Mouse (Mus musculus) midbrain, embryonic 10.5 days (tissue): Measurements from ENCODE around the gene Cnnm4. TPM values are rescaled to one million over a fixed set of nuclear protein-coding genes. Genes with fewer than 3 reads are reported as not detected.

Experiments used
- DNase-seq: peaks from one replicate; pipeline ENCODE4 v3.0.0-alpha.2; 2017; ENCODE audit warnings: low spot score
- H3K27ac ChIP-seq: fragments of 300-500 bp; sonication (generic); replicated peaks from 2 replicates; pipeline ENCODE4 v1.5.1; 2016; ENCODE audit warnings: mild to moderate bottlenecking
- H3K27me3 ChIP-seq: fragments of 300-500 bp; sonication (generic); 2 replicates; pipeline ENCODE4 v1.6.1; 2016; ENCODE audit warnings: low read depth, mild to moderate bottlenecking; ENCODE audit not compliant: poor library complexity, severe bottlenecking
- H3K36me3 ChIP-seq: fragments of 300-500 bp; sonication (generic); 2 replicates; pipeline ENCODE4 v1.6.1; 2016; ENCODE audit warnings: mild to moderate bottlenecking, moderate library complexity
- H3K4me1 ChIP-seq: fragments of 300-500 bp; sonication (generic); 2 replicates; pipeline ENCODE4 v1.6.1; 2016
- H3K4me3 ChIP-seq: fragments of 300-500 bp; sonication (generic); 2 replicates; pipeline ENCODE4 v1.5.1; 2016; ENCODE audit warnings: mild to moderate bottlenecking, moderate library complexity
- H3K9me3 ChIP-seq: fragments of 300-500 bp; sonication (generic); replicated peaks from 2 replicates; pipeline ENCODE4 v1.6.1; 2016; ENCODE audit warnings: mild to moderate bottlenecking
- WGBS: fragments of 180-500 bp; shearing (Covaris S2); methylation state at CpG from one replicate; pipeline ENCODE4 v1.1.7; 2016; 5-methylcytosine and 5-hydroxymethylcytosine counted together
- polyA plus RNA-seq: library from polyadenylated mRNA; unstranded; fragments of >200 nt; fragmentation: Nextera tagmentation; extraction: Ambion mirVana; gene quantifications from 2 replicates; pipeline ENCODE4 v1.2.1, GENCODE M21; 2016

The Cnnm4 gene
- 15.5 and 15.6 TPM in 2 replicates for polyA plus RNA-seq

DNA sequence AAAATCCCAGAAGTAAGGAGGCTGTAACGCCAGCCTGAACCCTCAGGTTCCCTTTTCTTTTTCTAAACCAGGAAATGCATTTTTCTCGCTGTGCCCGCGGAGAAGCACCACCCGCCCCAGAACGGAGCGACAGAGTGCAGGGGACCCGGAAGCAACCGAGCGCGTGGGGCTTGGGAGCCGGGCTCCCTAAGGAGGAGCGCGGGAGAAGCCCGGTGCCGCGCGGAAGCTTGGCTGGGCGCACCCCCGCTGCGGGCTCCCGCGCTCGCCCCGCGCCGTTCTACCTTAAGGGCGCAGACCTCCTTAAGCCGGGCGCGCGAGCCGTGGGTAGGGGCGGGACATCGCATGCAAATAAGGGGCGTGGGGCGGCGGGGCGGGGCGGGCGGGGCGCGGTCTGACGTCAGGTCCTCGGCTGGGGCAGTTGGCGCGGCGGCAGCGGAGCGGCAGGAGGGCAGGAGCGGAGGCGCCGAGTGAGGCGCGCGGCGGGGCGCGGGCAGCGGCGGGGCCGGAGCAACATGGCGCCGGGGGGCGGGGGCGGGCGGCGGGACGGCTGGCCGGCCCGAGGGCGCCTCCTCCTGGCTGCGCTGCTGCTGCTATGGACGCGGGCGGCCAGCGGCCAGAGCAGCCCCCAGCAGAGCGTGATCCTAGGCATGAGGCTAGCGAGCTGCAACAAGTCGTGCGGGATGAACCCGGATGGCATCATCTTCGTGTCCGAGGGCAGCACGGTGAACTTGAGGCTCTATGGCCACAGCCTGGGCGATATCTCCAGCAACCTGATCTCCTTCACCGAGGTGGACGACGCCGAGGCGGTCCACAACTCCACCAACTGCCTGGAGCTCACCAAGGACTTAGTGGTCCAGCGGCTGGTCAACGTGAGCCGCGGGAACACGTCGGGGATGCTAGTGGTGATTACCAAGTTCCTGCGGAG is at the start of gene Cnnm4:
Gene Cnnm4, plus strand, starts transcription at position 440 of the 925 bp plus-strand sequence.
- DNase-seq: peak; percentile 94
- peak within 1 kb of the TSS; percentile 70 for H3K4me3 ChIP-seq
- WGBS: under 1% methylated on average over 95 of the region's 98 CpGs
- H3K27me3 ChIP-seq: peaks cover 28% of the 10 kb centered on the region
- no peaks in the 10 kb centered on the region for H3K9me3 ChIP-seq
- H3K36me3 ChIP-seq: no peaks in the 10 kb centered on the region
- peak within 1 kb of the TSS; percentile 87 for H3K27ac ChIP-seq
- peaks cover 62% of the 10 kb centered on the region for H3K4me1 ChIP-seq

- Histone ChIP-seq H3K4me3 (no peak overlapping the region), H3K9me3 (no peaks in the 10 kb centered on the region), H3K27me3 (no peaks in the 10 kb centered on the region), H3K4me1 (no peaks in the 10 kb centered on the region), H3K36me3 (peaks cover 100% of the 10 kb centered on the region), H3K27ac (no peak overlapping the region)
- no peak for DNase-seq
- 95% methylated on average over 2 of the region's 2 CpGs for WGBS
Measured at GRCm38 (mm10) chr1:36429511-36429910, 41.9 kb upstream of the Cnnm4 start.

- peaks cover 100% of the 10 kb centered on the region for H3K36me3 ChIP-seq
- WGBS: 89% methylated on average over 4 of the region's 4 CpGs
- no peaks in the 10 kb centered on the region for H3K27me3 ChIP-seq
- H3K4me1 ChIP-seq: no peaks in the 10 kb centered on the region
- H3K9me3 ChIP-seq: no peaks in the 10 kb centered on the region
- H3K27ac ChIP-seq: no peak overlapping the region
- no peak overlapping the region for H3K4me3 ChIP-seq
- DNase-seq: no peak
Measured at GRCm38 (mm10) chr1:36432999-36433398, 38.4 kb upstream of the Cnnm4 start.

- Histone ChIP-seq H3K9me3 (no peaks in the 10 kb centered on the region), H3K36me3 (peaks cover 100% of the 10 kb centered on the region), H3K4me1 (no peaks in the 10 kb centered on the region), H3K27me3 (no peaks in the 10 kb centered on the region), H3K4me3 (no peak overlapping the region), H3K27ac (no peak overlapping the region)
- no peak for DNase-seq
- WGBS: 92% methylated on average over 3 of the region's 3 CpGs
Measured at GRCm38 (mm10) chr1:36433616-36434015, 37.8 kb upstream of the Cnnm4 start.

DNA sequence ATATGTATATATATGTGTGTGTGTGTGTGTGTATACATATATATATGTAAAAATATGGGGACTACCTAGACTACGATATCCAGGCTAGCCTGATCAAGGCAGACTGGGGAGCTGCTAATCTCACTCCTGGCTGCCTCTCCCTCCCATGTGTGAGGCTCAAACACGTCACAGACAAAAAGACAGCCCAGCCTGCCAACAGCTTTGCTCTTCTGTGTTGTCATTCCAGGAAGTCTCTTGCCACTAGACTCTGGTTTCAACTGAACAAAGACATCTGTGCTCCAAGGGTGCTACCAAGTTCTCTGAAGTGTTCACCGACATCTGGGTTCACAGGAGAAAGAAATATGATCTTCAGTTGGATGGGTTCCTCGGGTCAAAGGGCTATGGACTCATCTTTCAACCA is 36.3 kb upstream of the Cnnm4 start:
- DNase-seq: no peak
- Histone ChIP-seq H3K27me3 (no peaks in the 10 kb centered on the region), H3K27ac (no peak overlapping the region), H3K9me3 (no peaks in the 10 kb centered on the region), H3K4me3 (no peak overlapping the region), H3K36me3 (peaks cover 100% of the 10 kb centered on the region), H3K4me1 (no peaks in the 10 kb centered on the region)
- WGBS: 84% methylated on average over 4 of the region's 4 CpGs

- Histone ChIP-seq H3K4me1 (no peaks in the 10 kb centered on the region), H3K4me3 (no peak overlapping the region), H3K9me3 (no peaks in the 10 kb centered on the region), H3K27me3 (no peaks in the 10 kb centered on the region), H3K36me3 (peaks cover 96% of the 10 kb centered on the region), H3K27ac (no peak overlapping the region)
- DNase-seq: no peak
- WGBS: 97% methylated on average over 6 of the region's 6 CpGs
Measured at GRCm38 (mm10) chr1:36436515-36436914, 34.9 kb upstream of the Cnnm4 start.

- Histone ChIP-seq H3K4me3 (no peak overlapping the region), H3K27me3 (no peaks in the 10 kb centered on the region), H3K27ac (no peak overlapping the region), H3K4me1 (no peaks in the 10 kb centered on the region), H3K36me3 (peaks cover 96% of the 10 kb centered on the region), H3K9me3 (no peaks in the 10 kb centered on the region)
- WGBS: 91% methylated on average over 3 of the region's 3 CpGs
- DNase-seq: no peak
Measured at GRCm38 (mm10) chr1:36437223-36437622, 34.2 kb upstream of the Cnnm4 start.

GRCm38 (mm10) chr1:36441101-36441500 is 30.3 kb upstream of the Cnnm4 start:
- Histone ChIP-seq H3K27ac (no peak overlapping the region), H3K9me3 (no peaks in the 10 kb centered on the region), H3K27me3 (no peaks in the 10 kb centered on the region), H3K36me3 (peaks cover 68% of the 10 kb centered on the region), H3K4me1 (peaks cover 11% of the 10 kb centered on the region), H3K4me3 (no peak overlapping the region)
- DNase-seq: no peak
- WGBS: 94% methylated on average over 4 of the region's 4 CpGs

- Histone ChIP-seq H3K36me3 (peaks cover 32% of the 10 kb centered on the region), H3K9me3 (no peaks in the 10 kb centered on the region), H3K4me3 (peak within 1 kb of the TSS; percentile 89), H3K27ac (peak within 1 kb of the TSS; percentile 94), H3K4me1 (peaks cover 11% of the 10 kb centered on the region), H3K27me3 (no peaks in the 10 kb centered on the region)
- peak; percentile 98 for DNase-seq
- WGBS: 1% methylated on average over 57 of the region's 57 CpGs
Measured at GRCm38 (mm10) chr1:36444471-36445464, 26.7 kb upstream of the Cnnm4 start, which contains the start of gene Lman2l. TSS of gene Lman2l (minus strand) at chr1:36445271.

DNA sequence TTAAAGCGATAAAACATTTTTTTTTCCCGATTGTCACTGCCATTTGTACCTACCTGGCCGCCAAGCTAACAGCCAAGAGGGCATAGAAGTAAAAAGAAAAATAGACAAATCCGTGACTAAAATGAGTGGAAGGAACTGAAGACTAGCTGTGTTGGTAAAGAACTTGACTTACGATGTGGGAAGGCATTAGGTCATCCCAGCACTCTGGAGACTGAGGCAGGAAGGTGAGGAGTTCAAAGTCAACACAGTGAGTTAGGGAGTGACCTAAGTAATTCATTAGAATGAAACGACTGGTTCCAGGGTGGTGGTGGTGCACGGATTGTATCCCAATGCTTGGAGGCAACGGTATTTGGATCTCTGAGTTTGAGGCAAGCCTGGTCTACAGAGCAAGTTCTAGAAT is 25.9 kb upstream of the Cnnm4 start:
- Histone ChIP-seq H3K27me3 (no peaks in the 10 kb centered on the region), H3K36me3 (peaks cover 27% of the 10 kb centered on the region), H3K4me3 (peak overlapping the region; percentile 89), H3K4me1 (peaks cover 11% of the 10 kb centered on the region), H3K27ac (peak overlapping the region; percentile 69), H3K9me3 (no peaks in the 10 kb centered on the region)
- DNase-seq: no peak
- 48% methylated on average over 8 of the region's 8 CpGs for WGBS

GRCm38 (mm10) chr1:36446106-36446824 is 25.2 kb upstream of the Cnnm4 start:
- H3K9me3 ChIP-seq: no peaks in the 10 kb centered on the region
- peaks cover 21% of the 10 kb centered on the region for H3K36me3 ChIP-seq
- no peak overlapping the region for H3K4me3 ChIP-seq
- H3K4me1 ChIP-seq: peaks cover 11% of the 10 kb centered on the region
- H3K27ac ChIP-seq: no peak overlapping the region
- DNase-seq: no peak
- no peaks in the 10 kb centered on the region for H3K27me3 ChIP-seq
- WGBS: 91% methylated on average over 5 of the region's 5 CpGs

- peaks cover 11% of the 10 kb centered on the region for H3K4me1 ChIP-seq
- no peaks in the 10 kb centered on the region for H3K9me3 ChIP-seq
- peaks cover 15% of the 10 kb centered on the region for H3K36me3 ChIP-seq
- 89% methylated on average over 5 of the region's 5 CpGs for WGBS
- H3K4me3 ChIP-seq: no peak overlapping the region
- no peak for DNase-seq
- H3K27me3 ChIP-seq: no peaks in the 10 kb centered on the region
- H3K27ac ChIP-seq: no peak overlapping the region
Measured at GRCm38 (mm10) chr1:36446841-36447240, 24.6 kb upstream of the Cnnm4 start.
